Mouse (Mus musculus) lung, postnatal 0 days (tissue): ENCODE data around the gene Nacad. TPM values are rescaled to one million over a fixed set of nuclear protein-coding genes. Genes with fewer than 3 reads are reported as not detected.

Experiments
- ATAC-seq: fragments of 200-750 bp; cut with Nextera tagmentation; 2 replicates; pipeline ENCODE4 v1.8.0; 2017; ENCODE audit warnings: moderate library complexity
- DNase-seq: peaks from one replicate; pipeline ENCODE4 v3.0.0-alpha.2; 2016; ENCODE audit warnings: low spot score
- H3K27ac ChIP-seq: fragments of 300-500 bp; sonication (generic); 2 replicates; pipeline ENCODE4 v1.5.1; 2014; ENCODE audit warnings: antibody characterized with exemption, mild to moderate bottlenecking, low read length, mixed read lengths
- H3K27me3 ChIP-seq: fragments of 300-500 bp; sonication (generic); replicated peaks from 2 replicates; pipeline ENCODE4 v1.6.1; 2014; ENCODE audit warnings: low read length, mixed read lengths; ENCODE audit not compliant: insufficient read depth
- H3K36me3 ChIP-seq: fragments of 300-500 bp; sonication (generic); 2 replicates; pipeline ENCODE4 v1.6.1; 2014; ENCODE audit warnings: low read length, mixed read lengths; ENCODE audit not compliant: insufficient read depth
- H3K4me1 ChIP-seq: fragments of 300-500 bp; sonication (generic); 2 replicates; pipeline ENCODE4 v1.6.1; 2014; ENCODE audit warnings: antibody characterized with exemption, low read depth, low read length, mixed read lengths; ENCODE audit not compliant: insufficient read depth
- H3K4me2 ChIP-seq: fragments of 300-500 bp; sonication (generic); replicated peaks from 2 replicates; pipeline ENCODE4 v1.6.1; 2014; ENCODE audit warnings: low read depth, mild to moderate bottlenecking, low read length, moderate library complexity, mixed read lengths
- H3K4me3 ChIP-seq: fragments of 300-500 bp; sonication (generic); 2 replicates; pipeline ENCODE4 v1.5.1; 2014; ENCODE audit warnings: low read depth, low read length
- H3K9ac ChIP-seq: fragments of 300-500 bp; sonication (generic); replicated peaks from 2 replicates; pipeline ENCODE4 v1.6.1; 2014; ENCODE audit warnings: low read depth, mild to moderate bottlenecking
- H3K9me3 ChIP-seq: fragments of 300-500 bp; sonication (generic); 2 replicates; pipeline ENCODE4 v1.6.1; 2016; ENCODE audit warnings: low read length, mixed read lengths
- CTCF ChIP-seq: IDR thresholded peaks from 2 replicates; pipeline ENCODE4 v1.5.1; 2016; ENCODE audit warnings: antibody characterized with exemption, mild to moderate bottlenecking
- EP300 ChIP-seq: IDR thresholded peaks from 2 replicates; pipeline ENCODE4 v1.6.1; 2016; ENCODE audit warnings: antibody characterized with exemption, mild to moderate bottlenecking, control low read depth
- WGBS: fragments of 180-500 bp; shearing (Covaris S2); extraction: QIAGEN DNeasy Blood & Tissue Kit; methylation state at CpG from one replicate; pipeline ENCODE4 v1.1.7; 2014; 5-methylcytosine and 5-hydroxymethylcytosine counted together
- polyA plus RNA-seq: library from polyadenylated mRNA; unstranded; fragments of >200 nt; fragmentation: Nextera tagmentation; extraction: Ambion mirVana; gene quantifications from 2 replicates; pipeline ENCODE4 v1.2.1, GENCODE M21; 2015

Gene Nacad
- polyA plus RNA-seq, 1 experiment from 2014 or later = 3.2 TPM

DNA sequence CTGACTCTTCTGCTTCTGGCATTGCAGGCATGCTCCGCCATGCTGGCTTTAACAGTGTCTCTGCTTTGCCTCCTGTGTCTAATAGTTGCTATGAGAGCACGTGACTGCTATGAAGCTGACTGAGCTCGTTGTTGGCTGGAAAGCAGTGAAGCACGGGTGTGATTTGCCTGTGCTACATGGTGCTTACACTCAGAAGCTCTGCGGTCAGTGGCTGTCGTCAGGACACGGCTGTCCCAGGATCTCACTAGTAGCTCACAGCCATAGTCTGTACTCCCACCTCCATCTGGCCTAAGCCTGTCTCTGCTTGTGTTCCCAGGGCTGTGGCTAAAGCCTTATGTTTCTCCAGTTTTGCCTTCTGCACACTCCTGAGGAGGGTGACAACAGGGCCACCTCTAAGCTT lies 17.6 kb downstream of the Nacad start:
- DNase-seq (no peak), ATAC-seq (no peak)
- TF ChIP-seq EP300 = no peak
- TF ChIP-seq CTCF = no peak
- Histone ChIP-seq H3K27me3 (no peaks in the 10 kb centered on the region), H3K27ac (no peak overlapping the region), H3K36me3 (peaks cover 21% of the 10 kb centered on the region; the same call in 1 of the 2 replicates), H3K4me3 (no peak overlapping the region), H3K9ac (no peak overlapping the region), H3K4me2 (no peak overlapping the region), H3K4me1 (no peaks in the 10 kb centered on the region), H3K9me3 (no peaks in the 10 kb centered on the region)
- WGBS = 95% methylated on average over 7 of the region's 7 CpGs

DNA sequence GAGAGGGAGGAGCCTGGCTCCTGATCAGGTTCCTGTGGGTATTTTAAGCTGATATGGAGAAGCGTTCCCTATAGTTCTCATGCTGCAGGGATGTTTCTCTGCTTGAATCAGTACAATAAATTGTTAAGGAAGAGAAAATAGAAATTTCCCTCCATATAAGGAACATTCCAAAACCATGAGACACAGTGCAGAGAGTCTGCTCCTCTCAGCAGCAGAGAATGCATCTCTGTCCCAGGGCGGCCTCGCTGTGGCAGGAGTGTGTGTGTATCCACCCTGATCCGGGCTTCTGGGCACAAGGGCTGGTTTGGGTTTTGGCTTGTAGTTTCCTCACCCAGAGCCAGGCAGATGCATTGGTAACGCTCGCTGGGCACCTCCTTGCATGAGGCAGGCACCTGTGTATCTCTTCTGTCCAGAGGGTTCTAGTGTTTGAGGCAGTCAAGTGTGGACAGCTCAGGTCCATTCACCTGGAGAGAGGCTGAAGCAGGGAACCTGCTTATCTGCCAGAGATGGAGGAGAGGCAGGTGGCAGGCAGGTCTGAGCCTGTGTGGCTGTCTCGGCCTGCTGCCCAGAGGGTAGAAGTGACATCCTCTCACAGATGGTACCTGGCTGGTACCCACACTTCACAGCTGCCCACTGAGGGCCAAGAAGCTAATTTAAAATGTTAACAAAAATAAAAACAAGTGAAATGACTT lies 18.5 kb downstream of the Nacad start:
- 91% methylated on average over 7 of the region's 7 CpGs for WGBS
- no peak overlapping the region for H3K4me3 ChIP-seq
- no peak overlapping the region for H3K9ac ChIP-seq
- no peak overlapping the region for H3K27ac ChIP-seq
- H3K9me3 ChIP-seq = no peaks in the 10 kb centered on the region
- no peak for TF ChIP-seq EP300
- no peak for TF ChIP-seq CTCF
- ATAC-seq (no peak), DNase-seq (no peak)
- peaks cover 21% of the 10 kb centered on the region; the same call in 1 of the 2 replicates for H3K36me3 ChIP-seq
- no peaks in the 10 kb centered on the region for H3K27me3 ChIP-seq
- no peak overlapping the region for H3K4me2 ChIP-seq
- H3K4me1 ChIP-seq = no peaks in the 10 kb centered on the region

DNA sequence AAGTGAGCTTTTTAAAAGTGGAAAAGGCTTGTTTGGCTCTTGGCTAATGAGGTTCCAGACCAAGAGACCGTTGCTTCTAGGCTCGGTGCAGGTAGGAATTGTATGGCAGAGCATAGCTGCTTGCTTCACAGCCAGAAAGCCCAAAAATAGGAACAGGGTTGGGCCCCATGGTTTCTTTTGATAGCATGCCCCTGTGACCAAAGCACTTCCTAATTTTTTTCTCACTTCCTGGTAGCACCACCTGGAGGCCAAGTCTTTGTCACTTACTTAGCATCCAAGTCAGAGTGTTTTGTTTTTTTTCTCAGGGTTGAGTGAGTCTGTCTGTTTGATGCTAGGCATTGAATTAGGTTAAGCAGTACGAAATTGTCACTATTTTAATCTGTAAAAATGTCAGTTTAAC lies 19.2 kb downstream of the Nacad start:
- H3K27me3 ChIP-seq = no peaks in the 10 kb centered on the region
- no peak overlapping the region for H3K9ac ChIP-seq
- TF ChIP-seq EP300 (no peak), CTCF (peak; percentile 41)
- no peaks in the 10 kb centered on the region for H3K4me1 ChIP-seq
- H3K4me2 ChIP-seq = no peak overlapping the region
- H3K36me3 ChIP-seq = peaks cover 17% of the 10 kb centered on the region; the same call in 1 of the 2 replicates
- DNase-seq (peak; percentile 57), ATAC-seq (0 out of 2 replicates have a peak, but pooled peaks have one; percentile 38)
- no peaks in the 10 kb centered on the region for H3K9me3 ChIP-seq
- no peak overlapping the region for H3K27ac ChIP-seq
- H3K4me3 ChIP-seq = no peak overlapping the region
- 84% methylated on average over 3 of the region's 3 CpGs for WGBS

DNA sequence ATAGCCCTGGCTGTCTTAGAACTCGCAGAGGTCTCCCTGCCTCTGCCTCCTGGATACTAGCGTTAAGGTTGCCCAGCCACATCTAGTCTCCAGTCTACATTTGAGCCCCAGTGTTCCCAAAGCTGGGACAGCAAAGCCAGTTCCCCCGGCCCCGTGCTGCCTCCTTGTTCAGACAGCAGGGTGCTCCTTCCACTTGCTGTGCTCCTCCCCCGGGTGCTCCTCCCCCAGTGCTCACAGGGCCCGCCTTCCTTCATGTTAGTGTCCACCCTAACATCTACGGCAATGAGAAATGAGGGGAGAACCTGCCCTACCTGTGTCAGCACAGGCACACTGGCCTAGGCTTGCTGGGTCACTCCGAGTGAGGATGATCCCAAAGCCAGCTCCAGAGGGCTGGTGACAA lies 20.1 kb downstream of the Nacad start:
- no peak overlapping the region for H3K4me3 ChIP-seq
- WGBS = 87% methylated on average over 8 of the region's 8 CpGs
- TF ChIP-seq EP300 = no peak
- no peak for TF ChIP-seq CTCF
- no peaks in the 10 kb centered on the region for H3K9me3 ChIP-seq
- H3K9ac ChIP-seq = no peak overlapping the region
- DNase-seq = no peak
- no peak overlapping the region for H3K27ac ChIP-seq
- H3K36me3 ChIP-seq = peaks cover 10% of the 10 kb centered on the region; the same call in 1 of the 2 replicates
- H3K4me2 ChIP-seq = no peak overlapping the region
- ATAC-seq = no peak
- H3K27me3 ChIP-seq = no peaks in the 10 kb centered on the region
- H3K4me1 ChIP-seq = no peaks in the 10 kb centered on the region

DNA sequence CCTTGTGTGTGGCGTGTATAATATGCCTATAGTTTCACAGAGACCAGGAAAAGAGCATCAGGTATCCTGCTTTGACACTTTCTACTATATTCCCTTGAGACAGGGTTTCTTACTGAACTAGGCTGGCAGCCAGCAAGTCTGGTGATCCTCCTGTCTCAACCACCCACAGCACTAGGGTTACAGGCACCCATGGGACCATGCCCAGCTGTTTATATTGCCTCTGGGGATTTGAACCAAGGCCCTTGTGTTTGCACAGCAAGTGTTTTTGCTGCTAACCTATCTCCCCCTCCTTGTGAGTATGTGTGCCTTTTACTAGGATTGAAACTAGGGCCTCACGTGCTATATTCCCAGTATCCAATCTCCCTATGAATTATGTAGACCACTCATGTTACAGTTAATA lies 24.3 kb downstream of the Nacad start:
- TF ChIP-seq EP300 = no peak
- no peak for TF ChIP-seq CTCF
- Histone ChIP-seq H3K27me3 (no peaks in the 10 kb centered on the region), H3K4me1 (no peaks in the 10 kb centered on the region), H3K4me3 (no peak overlapping the region), H3K9me3 (no peaks in the 10 kb centered on the region), H3K36me3 (no peaks in the 10 kb centered on the region), H3K9ac (no peak overlapping the region), H3K4me2 (no peak overlapping the region), H3K27ac (no peak overlapping the region)
- WGBS = 91% methylated on average over 2 of the region's 2 CpGs
- no peak for ATAC-seq
- no peak for DNase-seq

DNA sequence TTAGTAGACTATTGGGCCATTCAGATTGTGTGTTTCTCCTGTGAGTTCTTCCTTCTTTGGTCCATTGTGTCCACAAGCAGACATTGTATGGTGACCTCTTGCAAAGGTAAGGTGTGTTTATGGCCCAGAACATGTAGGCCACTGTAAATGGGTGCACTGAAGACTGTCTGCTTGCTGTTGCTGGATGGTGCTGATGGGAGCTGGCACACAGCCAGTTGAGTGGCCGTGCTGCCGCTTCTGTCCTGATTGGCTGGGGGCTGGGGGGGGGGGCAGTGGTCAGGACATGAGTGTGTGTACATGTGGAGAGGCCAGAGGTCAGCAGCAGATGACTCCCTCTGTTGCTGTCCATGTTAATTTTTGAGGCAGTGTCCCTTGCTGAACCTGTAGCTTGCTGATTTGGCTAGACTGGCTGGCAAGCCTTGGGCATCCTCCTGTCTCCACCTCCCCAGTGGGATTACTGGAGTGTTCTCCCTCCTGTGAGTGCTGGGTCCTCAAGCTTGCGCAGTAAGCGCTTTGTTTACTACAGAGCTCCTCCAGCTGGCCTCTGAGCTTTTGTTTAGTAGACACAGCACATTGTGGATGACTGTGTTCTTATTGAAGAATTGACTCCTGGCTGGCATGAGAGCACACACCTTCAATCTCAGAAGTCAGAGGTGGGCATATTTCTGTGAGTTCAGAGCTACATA lies 25.6 kb downstream of the Nacad start:
- Histone ChIP-seq H3K4me3 (no peak overlapping the region), H3K9ac (no peak overlapping the region), H3K4me1 (no peaks in the 10 kb centered on the region), H3K9me3 (no peaks in the 10 kb centered on the region), H3K27ac (no peak overlapping the region), H3K4me2 (no peak overlapping the region), H3K27me3 (no peaks in the 10 kb centered on the region), H3K36me3 (no peaks in the 10 kb centered on the region; the same call in 1 of the 2 replicates)
- DNase-seq = no peak
- no peak for ATAC-seq
- no peak for TF ChIP-seq CTCF
- no peak for TF ChIP-seq EP300
- 63% methylated on average over 4 of the region's 4 CpGs for WGBS
